In genomic region chr17:13135356-13135755, GRCm38 (mm10) we compare ENCODE assay signal across 13 mouse cellular contexts. TPM values are rescaled to one million over a fixed set of nuclear protein-coding genes. Genes with fewer than 3 reads are reported as not detected.
DNase-seq lines count a peak whose midpoint lies in the region; TF ChIP-seq lines count a peak whose summit lies in the region.
"Not testable (repeated sequence)": the region's sequence is repeated elsewhere in the genome, so short reads cannot be mapped to it uniquely, and the experiment has no call there.
"Had no signal": no experiment of that assay in that cellular context is flagged by ENCODE, and none has a peak within 500 bp of the region (broad histone marks: within the 10 kb centered on the region; RNA-seq: fewer than 3 reads in every experiment).

No protein-coding gene starts in this region.

- not testable (repeated sequence) for H3K27ac ChIP-seq in layer of hippocampus, adult 2 months

- H3K4me3 ChIP-seq in layer of hippocampus, adult 2 months, result not testable (repeated sequence)

- peak; percentile 37 to 73 for DNase-seq in adrenal gland, adult (ENCODE audit: inconsistent age in 2 of 2, low spot score in 1 of 2)
- peak; percentile 2 for DNase-seq in cerebellum, adult 9-11 months
- peak; percentile 10 to 24 for DNase-seq in cerebellum, postnatal 25 days
- DNase-seq in heart, adult 11 months, result peak; percentile 67
- peak; percentile 12 to 13 for DNase-seq in layer of hippocampus, adult 2 months (ENCODE audit: low spot score in 2 of 2)
- peak; percentile 9 to 16 for DNase-seq in layer of hippocampus, postnatal 36 days
- peak; percentile 79 for DNase-seq in left cerebral cortex, postnatal 4 days
- peak; percentile 59 for DNase-seq in right cerebral cortex, postnatal 4 days

- not testable (repeated sequence) for TF ChIP-seq CTCF in layer of hippocampus, adult 2 months (conservative IDR thresholded peaks at IDR 0.05)

- intact Hi-C loops in left cerebral cortex, postnatal 4 days (cut with DNase I), result not testable (repeated sequence)

RNA-seq across cellular contexts. Expression of gene Unc93a, which starts 3.7 kb away (rescaled TPM):
- total RNA-seq in layer of hippocampus, adult 2 months (2021), result not detected
- total RNA-seq in layer of hippocampus, postnatal 36 days (2021), result not detected
- under 1 TPM; 0.22 to 0.24 TPM for total RNA-seq in left cerebral cortex, postnatal 4 days (2021)
- total RNA-seq: gastrocnemius, adult 8-10 months; gastrocnemius, postnatal 25 days; heart, adult 2 months; heart, postnatal 14 days; heart, postnatal 4 days had no signal

Comparison
In these comparisons a context has a peak if more than half of its experiments do, and no peak if none do; other contexts are left out.
1. DNase-seq: peak in every context shown above with its lines; median percentile 79 in left cerebral cortex, postnatal 4 days; 67 in heart, adult 11 months; 59 in right cerebral cortex, postnatal 4 days; 55 in adrenal gland, adult; 17 in cerebellum, postnatal 25 days; 12 in layer of hippocampus, adult 2 months; 12 in layer of hippocampus, postnatal 36 days; 2 in cerebellum, adult 9-11 months.